Mouse (Mus musculus) hindbrain, embryonic 11.5 days (tissue): Measurements from ENCODE around the gene Exoc5. TPM values are rescaled to one million over a fixed set of nuclear protein-coding genes. Genes with fewer than 3 reads are reported as not detected.

Source experiments
- ATAC-seq: fragments of 200-750 bp; cut with Nextera tagmentation; 2 replicates; pipeline ENCODE4 v1.8.0; 2017; ENCODE audit warnings: mild to moderate bottlenecking, moderate TSS enrichment, moderate library complexity; ENCODE audit not compliant: low FRiP score
- DNase-seq: peaks from one replicate; pipeline ENCODE4 v3.0.0-alpha.2; 2015; ENCODE audit warnings: low spot score
- H3K27ac ChIP-seq: fragments of 300-500 bp; sonication (generic); 2 replicates; pipeline ENCODE4 v1.5.1; 2014; ENCODE audit warnings: mild to moderate bottlenecking, low read depth, low read length
- H3K27me3 ChIP-seq: fragments of 300-500 bp; sonication (generic); 2 replicates; pipeline ENCODE4 v1.6.1; 2014; ENCODE audit warnings: mild to moderate bottlenecking, low read length, moderate library complexity, mixed read lengths; ENCODE audit not compliant: control insufficient read depth, insufficient read depth
- H3K36me3 ChIP-seq: fragments of 300-500 bp; sonication (generic); 2 replicates; pipeline ENCODE4 v1.6.1; 2014; ENCODE audit warnings: mild to moderate bottlenecking, low read length, moderate library complexity, mixed read lengths; ENCODE audit not compliant: control insufficient read depth, insufficient read depth
- H3K4me1 ChIP-seq: fragments of 300-500 bp; sonication (generic); replicated peaks from 2 replicates; pipeline ENCODE4 v1.6.1; 2014; ENCODE audit warnings: low read length, mixed read lengths; ENCODE audit not compliant: control insufficient read depth, insufficient read depth
- H3K4me2 ChIP-seq: fragments of 300-500 bp; sonication (generic); replicated peaks from 2 replicates; pipeline ENCODE4 v1.6.1; 2014; ENCODE audit warnings: mild to moderate bottlenecking, low read depth, low read length
- H3K4me3 ChIP-seq: fragments of 300-500 bp; sonication (generic); 2 replicates; pipeline ENCODE4 v1.5.1; 2014; ENCODE audit warnings: low read depth, low read length
- H3K9ac ChIP-seq: fragments of 300-500 bp; sonication (generic); 2 replicates; pipeline ENCODE4 v1.6.1; 2014; ENCODE audit warnings: low read depth, low read length
- H3K9me3 ChIP-seq: fragments of 300-500 bp; sonication (generic); 2 replicates; pipeline ENCODE4 v1.6.1; 2016; ENCODE audit warnings: low read length; ENCODE audit not compliant: control insufficient read depth
- WGBS: fragments of 180-500 bp; shearing (Covaris S2); extraction: QIAGEN DNeasy Blood & Tissue Kit; methylation state at CpG from one replicate; pipeline ENCODE4 v1.1.7; 2014; 5-methylcytosine and 5-hydroxymethylcytosine counted together
- polyA plus RNA-seq: library from polyadenylated mRNA; unstranded; fragments of >200 nt; fragmentation: Nextera tagmentation; extraction: Ambion mirVana; gene quantifications from 2 replicates; pipeline ENCODE4 v1.2.1, GENCODE M21; 2014

Gene Exoc5
- polyA plus RNA-seq, 1 experiment from 2014 or later = 94.2 TPM

DNA sequence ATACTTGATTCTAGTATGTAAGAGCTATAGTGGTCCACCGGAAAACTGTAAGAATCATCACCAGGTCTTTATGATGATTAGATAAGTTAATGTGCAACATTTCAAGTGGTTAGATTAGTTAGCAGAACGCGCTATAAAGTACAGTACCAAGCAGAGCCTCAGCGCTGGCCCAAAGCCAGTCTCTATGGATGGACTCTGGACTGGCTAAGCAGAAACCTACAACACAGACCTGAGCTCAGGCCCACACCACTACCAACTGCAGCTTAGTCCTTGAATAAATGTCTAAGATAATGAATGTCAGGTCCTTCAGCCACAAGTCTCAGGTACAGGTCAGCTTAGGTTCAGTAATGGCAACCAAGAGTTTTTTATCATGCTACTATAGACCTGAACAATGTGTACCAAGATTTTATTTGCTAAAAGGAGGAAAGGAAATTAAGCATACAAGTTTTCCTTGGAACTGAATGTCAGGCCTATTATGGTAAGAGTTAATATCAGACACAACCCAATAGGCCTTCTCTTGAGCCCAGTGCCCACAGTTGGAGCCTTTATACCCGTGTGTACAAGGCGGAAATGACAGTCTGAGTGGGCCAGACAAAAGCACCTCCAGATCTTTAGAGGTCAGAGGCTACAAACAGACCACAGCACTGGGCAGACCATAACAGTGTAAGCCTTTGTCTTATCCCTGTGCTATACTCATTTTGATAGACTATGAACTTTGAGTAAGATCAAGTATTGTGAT is 39.2 kb downstream of the Exoc5 start:
- Histone ChIP-seq H3K4me1 (no peaks in the 10 kb centered on the region), H3K4me2 (no peak overlapping the region), H3K4me3 (no peak overlapping the region), H3K36me3 (no peaks in the 10 kb centered on the region), H3K27me3 (no peaks in the 10 kb centered on the region), H3K27ac (no peak overlapping the region), H3K9ac (no peak overlapping the region), H3K9me3 (no peaks in the 10 kb centered on the region)
- 90% methylated on average over 6 of the region's 6 CpGs for WGBS
- DNase-seq (no peak), ATAC-seq (no peak)

DNA sequence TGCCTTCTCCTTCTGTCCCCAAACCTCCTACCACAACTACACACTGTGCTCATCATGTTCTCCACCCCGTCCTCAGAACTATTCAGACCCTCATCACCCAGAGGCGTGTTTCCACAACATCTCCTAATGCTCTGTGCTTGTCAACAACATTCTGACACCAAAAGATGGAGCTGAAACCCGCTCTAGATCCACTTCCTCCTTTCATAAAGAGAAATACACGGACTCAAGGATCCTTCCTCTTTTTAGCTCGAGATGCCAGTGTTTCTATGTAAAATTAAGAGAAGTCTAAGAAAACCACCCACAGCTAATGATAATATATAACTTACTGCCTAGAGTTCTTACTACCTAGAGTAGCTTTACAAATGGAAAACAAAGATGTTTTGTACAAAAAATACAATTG is 46.7 kb downstream of the Exoc5 start:
- H3K4me3 ChIP-seq = no peak overlapping the region
- WGBS = 91% methylated on average over 5 of the region's 5 CpGs
- H3K9ac ChIP-seq = no peak overlapping the region
- H3K4me1 ChIP-seq = no peaks in the 10 kb centered on the region
- H3K4me2 ChIP-seq = no peak overlapping the region
- H3K27me3 ChIP-seq = no peaks in the 10 kb centered on the region
- no peak overlapping the region for H3K27ac ChIP-seq
- no peak for ATAC-seq
- H3K36me3 ChIP-seq = 0 out of 2 replicates have a peak, but pooled peaks cover 3% of the 10 kb centered on the region
- H3K9me3 ChIP-seq = no peaks in the 10 kb centered on the region
- DNase-seq = no peak

DNA sequence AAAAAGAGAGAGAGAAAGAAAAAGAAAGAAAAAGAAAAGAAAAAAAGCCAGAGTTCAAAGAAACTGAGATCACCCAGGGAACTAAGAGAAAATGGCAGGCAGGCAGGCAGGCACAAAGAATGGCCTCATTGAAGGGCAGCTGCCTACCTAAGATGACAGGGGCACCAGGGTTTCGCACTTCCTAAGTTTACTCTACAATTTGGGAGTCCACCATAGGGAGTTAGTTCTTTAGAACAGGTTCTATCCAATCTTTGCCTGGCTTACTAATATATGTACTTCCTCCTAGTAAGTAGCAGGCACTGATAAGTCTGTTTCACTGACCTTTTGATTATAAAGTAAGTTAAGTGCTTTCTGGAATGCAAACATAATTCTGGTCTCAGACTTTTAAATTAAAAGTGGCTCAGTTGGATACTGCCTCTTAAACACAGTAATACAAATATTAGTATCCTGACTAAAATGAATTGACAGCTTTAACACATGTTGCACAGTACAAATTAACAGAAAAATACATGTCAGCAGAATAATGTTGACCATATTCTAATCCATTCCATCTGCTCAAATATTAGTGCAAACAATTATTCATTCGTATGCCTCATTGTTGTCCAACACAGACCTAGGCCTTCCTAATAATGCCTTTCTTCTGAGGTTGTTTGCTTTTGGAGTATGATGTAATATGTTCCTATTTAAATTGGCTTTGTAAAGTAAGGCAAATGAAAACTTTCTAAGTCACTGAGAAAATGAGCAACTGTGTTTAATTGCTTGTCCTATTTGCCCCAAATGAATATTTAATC is 57.9 kb downstream of the Exoc5 start:
- Histone ChIP-seq H3K9ac (no peak overlapping the region), H3K9me3 (no peaks in the 10 kb centered on the region), H3K4me3 (no peak overlapping the region), H3K4me2 (no peak overlapping the region), H3K27me3 (no peaks in the 10 kb centered on the region), H3K27ac (no peak overlapping the region), H3K36me3 (no peaks in the 10 kb centered on the region), H3K4me1 (no peaks in the 10 kb centered on the region)
- WGBS = 85% methylated on average over 2 of the region's 2 CpGs
- ATAC-seq (no peak), DNase-seq (no peak)

DNA sequence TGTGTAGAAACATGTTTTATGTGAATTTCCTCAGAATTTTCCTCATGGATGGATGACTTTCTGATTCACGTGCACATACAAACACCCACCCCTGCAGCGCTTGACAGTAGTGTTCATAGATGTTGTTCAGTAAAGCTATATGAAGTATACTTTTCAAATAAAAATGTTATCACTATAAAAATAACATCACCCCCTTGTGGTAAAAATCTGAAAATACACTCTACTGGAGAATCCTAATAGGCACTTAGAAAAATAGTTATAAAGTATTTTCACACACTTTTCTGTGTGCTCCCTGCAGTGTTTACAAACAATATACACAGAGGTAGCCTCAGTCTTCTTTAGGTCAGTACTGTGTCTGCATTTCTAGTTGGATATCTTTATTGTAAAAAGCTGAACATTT is 58.5 kb downstream of the Exoc5 start:
- no peaks in the 10 kb centered on the region for H3K9me3 ChIP-seq
- H3K36me3 ChIP-seq = no peaks in the 10 kb centered on the region
- no peak overlapping the region for H3K27ac ChIP-seq
- H3K27me3 ChIP-seq = no peaks in the 10 kb centered on the region
- H3K4me2 ChIP-seq = no peak overlapping the region
- WGBS = 89% methylated on average over 2 of the region's 2 CpGs
- ATAC-seq = no peak
- H3K4me3 ChIP-seq = no peak overlapping the region
- H3K4me1 ChIP-seq = no peaks in the 10 kb centered on the region
- H3K9ac ChIP-seq = no peak overlapping the region
- DNase-seq = no peak

DNA sequence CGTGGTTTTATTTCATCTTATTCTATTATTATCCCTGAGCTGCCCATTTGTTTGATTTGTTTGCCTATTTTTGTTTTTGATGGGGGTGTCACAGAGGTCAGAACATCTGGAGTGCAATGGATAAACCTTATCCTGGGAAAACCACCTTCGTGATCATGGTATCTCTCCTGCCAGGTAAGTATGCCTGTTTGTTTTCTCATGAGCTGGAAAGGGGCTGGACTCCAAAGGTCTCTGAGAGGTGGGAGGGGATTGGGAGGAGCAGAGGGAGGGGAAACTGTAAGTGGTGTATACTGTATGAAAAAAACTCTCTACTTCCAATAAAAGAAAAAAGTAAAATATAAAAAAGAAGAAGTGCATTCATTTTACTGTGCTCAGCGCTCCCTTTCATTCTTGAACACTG is 64.8 kb downstream of the Exoc5 start:
- Histone ChIP-seq H3K4me1 (no peaks in the 10 kb centered on the region), H3K9ac (no peak overlapping the region), H3K27ac (no peak overlapping the region), H3K9me3 (no peaks in the 10 kb centered on the region), H3K4me2 (no peak overlapping the region), H3K4me3 (no peak overlapping the region), H3K27me3 (no peaks in the 10 kb centered on the region), H3K36me3 (no peaks in the 10 kb centered on the region)
- ATAC-seq (no peak), DNase-seq (no peak)
- WGBS = 86% methylated on average over 3 of the region's 3 CpGs

DNA sequence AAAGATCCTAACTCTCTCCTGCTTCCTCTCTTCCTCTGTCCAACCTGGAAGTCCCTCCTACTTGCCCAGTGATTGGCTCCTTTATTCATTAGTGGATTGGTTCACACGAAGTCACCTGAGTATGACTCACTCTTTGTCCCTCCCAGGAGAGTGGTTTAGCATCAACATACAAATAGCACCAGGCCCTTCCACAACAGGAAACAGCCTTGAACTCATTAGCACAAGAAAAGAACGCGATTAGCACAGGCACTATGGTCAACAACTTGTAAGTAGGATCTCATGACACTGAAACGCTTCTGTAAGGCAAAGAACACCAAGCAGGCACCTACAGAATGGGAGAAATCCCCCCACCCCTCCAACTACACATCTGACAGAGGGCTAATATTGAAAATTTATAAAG is 67.7 kb downstream of the Exoc5 start:
- no peaks in the 10 kb centered on the region for H3K36me3 ChIP-seq
- no peak overlapping the region for H3K27ac ChIP-seq
- no peak for DNase-seq
- H3K9me3 ChIP-seq = no peaks in the 10 kb centered on the region
- no peak overlapping the region for H3K4me2 ChIP-seq
- H3K9ac ChIP-seq = no peak overlapping the region
- H3K4me3 ChIP-seq = no peak overlapping the region
- ATAC-seq = no peak
- H3K4me1 ChIP-seq = no peaks in the 10 kb centered on the region
- H3K27me3 ChIP-seq = no peaks in the 10 kb centered on the region
- 36% methylated on average over 4 of the region's 4 CpGs for whole genome bisulfite sequencing

DNA sequence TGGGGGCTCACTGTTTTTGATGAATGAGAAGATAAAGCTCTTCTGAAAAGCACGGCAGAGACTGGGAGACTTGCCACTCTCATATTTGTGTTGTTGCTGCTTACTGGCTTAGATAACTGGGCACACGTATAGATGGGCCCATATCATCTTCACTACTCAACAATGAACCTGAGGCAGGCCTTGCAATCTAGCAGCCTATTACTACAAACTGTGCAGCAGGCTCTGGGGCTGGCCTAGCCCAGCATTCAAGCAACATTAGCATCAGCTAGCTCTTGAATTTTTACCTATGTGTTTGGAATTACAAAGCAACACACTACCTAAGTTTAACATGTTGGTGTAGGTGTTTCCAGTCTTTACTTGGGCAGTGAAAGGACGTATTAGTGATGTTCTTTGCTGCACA is 72.6 kb downstream of the Exoc5 start:
- H3K4me2 ChIP-seq = no peak overlapping the region
- no peaks in the 10 kb centered on the region for H3K27me3 ChIP-seq
- no peaks in the 10 kb centered on the region for H3K4me1 ChIP-seq
- no peaks in the 10 kb centered on the region for H3K36me3 ChIP-seq
- no peak overlapping the region for H3K27ac ChIP-seq
- 87% methylated on average over 3 of the region's 3 CpGs for WGBS
- ATAC-seq = no peak
- no peak overlapping the region for H3K4me3 ChIP-seq
- H3K9me3 ChIP-seq = no peaks in the 10 kb centered on the region
- no peak for DNase-seq
- no peak overlapping the region for H3K9ac ChIP-seq

DNA sequence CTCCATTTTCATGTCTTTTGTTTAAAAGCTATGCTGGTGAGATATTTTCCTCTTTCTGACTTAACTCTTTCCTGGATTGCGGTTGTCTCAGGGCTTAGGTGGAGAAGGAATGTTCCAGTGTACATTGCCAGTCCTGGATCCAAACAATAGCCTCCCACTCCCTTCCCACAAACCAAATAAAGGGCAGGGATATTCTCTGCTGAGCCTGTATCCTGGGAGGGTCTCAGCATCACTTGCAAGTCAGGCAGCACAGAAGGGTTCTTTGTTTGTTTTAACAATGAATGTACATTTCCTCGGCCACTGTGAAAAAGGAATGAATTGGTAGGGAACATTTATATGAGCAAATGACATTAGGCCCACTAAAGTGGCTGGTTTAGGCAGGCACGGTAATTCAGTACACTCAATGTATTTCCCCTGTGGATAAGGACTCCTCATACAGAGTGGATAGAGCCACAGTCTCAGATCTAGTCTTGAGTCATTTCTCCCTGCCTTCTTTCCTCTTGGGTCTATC is 74.3 kb downstream of the Exoc5 start:
- H3K4me3 ChIP-seq = no peak overlapping the region
- WGBS = 25% methylated on average over 3 of the region's 3 CpGs
- ATAC-seq (0 out of 2 replicates have a peak, but pooled peaks have one; percentile 25), DNase-seq (peak; percentile 21)
- H3K4me1 ChIP-seq = no peaks in the 10 kb centered on the region
- H3K4me2 ChIP-seq = no peak overlapping the region
- no peaks in the 10 kb centered on the region for H3K36me3 ChIP-seq
- H3K27me3 ChIP-seq = no peaks in the 10 kb centered on the region
- no peak overlapping the region for H3K27ac ChIP-seq
- H3K9ac ChIP-seq = no peak overlapping the region
- no peaks in the 10 kb centered on the region for H3K9me3 ChIP-seq
